Mouse (Mus musculus) cortical plate, adult 2 months (tissue): ENCODE measurements around the gene Zfpl1.

ENCODE experiments used
- CTCF ChIP-seq: fragments of 200-500 bp; IDR thresholded peaks from 2 replicates; pipeline ENCODE4 v1.5.1; 2011; ENCODE audit warnings: mild to moderate bottlenecking, control low read depth, low read length; ENCODE audit not compliant: insufficient read depth; ENCODE audit errors: extremely low read depth
- POLR2A ChIP-seq: fragments of 200-500 bp; IDR thresholded peaks from 2 replicates; pipeline ENCODE4 v1.6.1; 2011; ENCODE audit warnings: mild to moderate bottlenecking, low read length, control low read depth; ENCODE audit not compliant: insufficient read depth; ENCODE audit errors: extremely low read depth

DNA sequence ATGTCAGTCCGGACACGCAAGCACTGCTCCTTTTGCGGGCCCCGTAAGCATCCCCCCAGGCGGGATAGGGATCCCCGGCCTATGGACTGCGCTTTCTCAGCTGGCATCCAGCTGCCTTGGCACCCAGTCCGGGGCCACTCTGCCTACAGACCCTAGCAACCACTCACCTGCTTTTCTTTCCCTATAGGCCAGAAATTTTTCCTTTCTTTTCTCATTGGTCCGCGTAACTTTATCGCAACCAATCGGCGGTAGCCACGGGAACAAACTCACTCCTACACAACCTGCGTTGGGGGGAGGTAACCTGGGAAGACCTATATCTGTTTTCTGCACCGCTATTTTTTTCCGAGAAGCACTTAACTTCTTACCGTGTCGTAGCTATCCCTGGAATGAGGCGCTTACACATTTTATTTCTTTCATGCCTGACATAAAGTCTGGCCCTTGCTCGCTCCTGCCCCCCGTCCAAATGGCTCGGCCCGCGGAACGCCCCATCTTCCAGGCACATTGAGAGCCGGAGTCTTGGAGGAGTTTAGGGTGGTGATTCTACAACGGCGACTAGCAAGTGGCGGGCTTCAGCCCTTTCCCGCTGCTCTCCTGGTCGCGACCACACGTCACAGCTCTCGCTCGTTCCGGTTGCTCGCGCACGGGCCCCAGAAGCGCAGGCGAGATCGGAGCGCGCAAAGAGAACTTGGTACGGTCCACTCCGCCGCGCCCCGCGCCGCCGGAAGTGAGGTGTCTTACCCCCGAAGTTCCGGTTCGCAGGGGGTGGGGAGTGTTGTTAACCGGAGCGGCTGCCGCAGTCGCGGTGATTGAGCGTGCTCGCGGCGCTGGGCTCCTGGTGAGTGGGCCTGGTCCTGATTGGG is 38.2 kb downstream of the Zfpl1 start, which contains the start of gene Syvn1:
- no peak for TF ChIP-seq CTCF
- peak; percentile 79 for TF ChIP-seq POLR2A
